Mouse (Mus musculus): Measurements from ENCODE around the gene Diaph2.

Diaph2 gene

DNA sequence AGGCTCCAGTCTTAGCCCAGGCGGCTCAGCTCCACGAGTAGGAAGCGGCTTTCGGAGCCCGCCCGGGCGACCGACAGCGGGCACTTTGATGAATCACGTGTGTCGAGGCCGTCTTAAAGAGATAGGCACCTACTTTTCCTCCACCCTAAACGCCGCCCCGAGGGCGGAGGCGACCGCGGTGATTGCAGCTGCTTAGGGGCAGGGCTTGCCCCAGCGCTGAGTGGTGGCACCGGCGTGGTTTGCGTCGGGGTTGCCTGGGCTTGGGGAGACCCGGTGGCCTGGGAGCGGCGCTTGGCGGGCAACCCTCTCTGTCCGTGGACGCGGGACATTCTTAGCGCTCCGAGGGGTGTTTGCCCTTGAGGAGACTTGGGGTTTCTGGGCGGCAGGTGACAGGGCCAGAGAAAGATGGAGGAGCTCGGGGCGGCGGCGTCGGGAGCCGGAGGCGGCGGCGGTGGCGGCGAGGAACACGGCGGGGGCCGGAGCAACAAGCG lies at the start of gene Diaph2:
Diaph2 (plus strand) TSS at position 172 of the 491 bp plus-strand sequence.
- peak; percentile 62 for DNase-seq (ENCODE audit: low spot score in 2 of 2)

- DNase-seq (ENCODE audit: low spot score in 2 of 2) = no peak
These were observed 47.8 kb upstream of the Diaph2 start for GRCm38 (mm10) chrX:129701634-129702312.

- DNase-seq (ENCODE audit: low spot score in 2 of 2) = no peak
These were observed 39.9 kb upstream of the Diaph2 start for GRCm38 (mm10) chrX:129709656-129710055.

GRCm38 (mm10) chrX:129728717-129729220 lies 20.8 kb upstream of the Diaph2 start:
- DNase-seq (ENCODE audit: low spot score in 2 of 2) = no peak

GRCm38 (mm10) chrX:129736562-129736961 lies 13.0 kb upstream of the Diaph2 start:
- DNase-seq (ENCODE audit: low spot score in 2 of 2) = no peak

DNA sequence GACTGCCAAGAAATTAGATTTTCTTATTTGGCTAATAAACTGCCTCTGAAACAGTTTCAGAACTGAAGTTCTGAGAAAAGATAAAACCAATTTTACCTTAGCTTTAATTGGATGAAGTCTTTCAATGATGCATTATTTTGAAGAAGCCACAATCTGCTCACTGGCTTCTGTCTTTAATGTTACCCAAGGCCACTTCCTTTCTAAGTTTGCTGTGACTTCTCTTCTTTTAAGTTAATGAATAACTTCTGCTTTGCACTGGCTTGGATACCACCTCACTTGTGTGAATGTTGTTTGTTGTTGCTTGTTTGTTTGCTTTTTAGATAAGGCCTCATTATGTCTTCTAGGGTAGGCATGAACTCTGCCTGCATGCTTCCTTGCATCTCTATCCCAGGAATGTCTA lies 10.3 kb upstream of the Diaph2 start:
- DNase-seq (ENCODE audit: low spot score in 2 of 2) = no peak

DNA sequence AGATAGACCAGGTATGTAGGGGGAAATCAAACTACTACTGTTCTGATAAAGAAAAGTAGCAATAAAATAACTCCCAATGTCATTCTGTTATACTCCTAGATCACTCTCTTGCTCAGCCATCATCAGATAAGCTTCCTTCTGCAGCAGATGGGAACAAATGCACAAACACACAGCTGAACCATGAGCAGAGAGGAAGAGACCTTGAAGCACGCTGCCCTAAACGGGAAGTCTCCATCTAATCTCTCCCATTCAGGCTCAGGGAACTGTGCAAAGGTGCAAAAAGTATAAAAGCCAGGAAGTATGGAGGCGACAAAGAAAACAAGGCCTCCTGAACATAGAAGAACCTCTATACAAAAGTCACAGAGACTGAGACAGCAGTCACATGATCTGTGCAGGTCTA lies 6.6 kb upstream of the Diaph2 start:
- no peak for DNase-seq (ENCODE audit: low spot score in 2 of 2)

- no peak for DNase-seq (ENCODE audit: low spot score in 2 of 2)
These were observed 3.6 kb upstream of the Diaph2 start for GRCm38 (mm10) chrX:129745976-129746375.

GRCm38 (mm10) chrX:129749102-129749501 lies 440 bp upstream of the Diaph2 start:
- DNase-seq (ENCODE audit: low spot score in 2 of 2) = no peak

- peak in 1 of 2 experiments; percentile 4 for DNase-seq (ENCODE audit: low spot score in 2 of 2)
These were observed 590 bp downstream of the Diaph2 start for GRCm38 (mm10) chrX:129750094-129750569.

DNA sequence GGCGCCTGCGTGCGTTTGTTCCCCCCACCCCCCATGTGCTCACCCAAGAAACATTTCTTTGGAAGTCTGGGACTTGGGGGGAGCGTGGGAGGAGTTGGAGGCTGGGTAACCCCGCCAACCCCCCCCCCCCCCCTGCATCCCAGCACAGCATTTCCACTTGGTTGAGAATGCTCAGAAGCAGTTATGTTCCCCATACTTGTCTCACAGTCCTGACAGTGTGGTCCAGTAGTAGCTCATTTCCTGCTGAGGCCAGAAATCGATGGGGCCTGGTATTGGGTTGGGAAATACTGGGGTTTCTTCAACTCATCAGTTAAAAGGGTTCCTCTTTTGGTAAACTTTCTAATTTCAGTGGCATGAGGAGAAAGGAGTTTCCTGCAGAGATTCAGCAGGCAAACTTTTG lies 1.1 kb downstream of the Diaph2 start:
- DNase-seq (ENCODE audit: low spot score in 2 of 2) = no peak

- DNase-seq (ENCODE audit: low spot score in 2 of 2) = no peak
These were observed 7.1 kb downstream of the Diaph2 start for GRCm38 (mm10) chrX:129756606-129757005.

- no peak for DNase-seq (ENCODE audit: low spot score in 2 of 2)
These were observed 13.1 kb downstream of the Diaph2 start for GRCm38 (mm10) chrX:129762649-129763048.

DNA sequence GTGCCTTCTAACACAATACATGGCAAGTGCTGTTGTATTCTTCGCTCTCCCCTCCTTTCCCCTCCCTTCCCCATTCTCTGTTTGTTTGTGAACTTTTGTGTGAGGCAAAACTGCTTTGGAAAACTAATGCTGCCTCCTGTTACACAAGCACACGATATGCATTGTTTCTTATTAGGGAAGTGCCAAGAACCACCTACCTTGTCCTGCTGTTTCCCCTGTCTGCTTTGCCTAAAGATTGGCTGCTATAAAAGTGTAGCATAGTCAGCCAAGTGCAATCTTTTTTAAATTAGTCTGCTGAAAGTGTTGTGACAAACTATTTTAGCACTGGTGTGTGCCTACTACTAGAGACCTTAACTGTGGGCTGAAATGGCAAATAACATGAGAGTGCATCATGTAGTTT lies 15.8 kb downstream of the Diaph2 start:
- DNase-seq (ENCODE audit: low spot score in 2 of 2) = peak in 1 of 2 experiments; percentile 50

DNA sequence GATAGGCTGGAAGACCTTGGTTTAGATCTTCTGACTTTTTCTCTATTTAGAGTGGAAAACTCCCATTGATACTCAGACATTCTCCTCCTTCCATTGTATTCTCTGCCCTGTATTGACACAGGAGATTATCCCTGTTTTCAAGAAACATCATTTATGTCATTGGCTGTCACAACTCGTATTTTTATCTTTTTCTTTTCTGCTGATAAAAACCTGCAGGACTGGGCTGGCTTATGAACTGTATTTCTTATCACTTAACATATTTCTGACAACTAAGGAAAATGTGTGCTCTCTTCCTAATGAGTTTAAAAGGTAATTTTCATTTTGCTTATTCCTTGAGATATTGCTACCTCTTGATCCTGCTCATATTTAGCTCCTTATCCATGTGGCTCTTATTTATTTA lies 17.3 kb downstream of the Diaph2 start:
- no peak for DNase-seq (ENCODE audit: low spot score in 2 of 2)

- no peak for DNase-seq (ENCODE audit: low spot score in 2 of 2)
These were observed 21.1 kb downstream of the Diaph2 start for GRCm38 (mm10) chrX:129770625-129771024.

- DNase-seq (ENCODE audit: low spot score in 2 of 2) = peak in 1 of 2 experiments; percentile 4
These were observed 24.2 kb downstream of the Diaph2 start for GRCm38 (mm10) chrX:129773556-129774255.

DNA sequence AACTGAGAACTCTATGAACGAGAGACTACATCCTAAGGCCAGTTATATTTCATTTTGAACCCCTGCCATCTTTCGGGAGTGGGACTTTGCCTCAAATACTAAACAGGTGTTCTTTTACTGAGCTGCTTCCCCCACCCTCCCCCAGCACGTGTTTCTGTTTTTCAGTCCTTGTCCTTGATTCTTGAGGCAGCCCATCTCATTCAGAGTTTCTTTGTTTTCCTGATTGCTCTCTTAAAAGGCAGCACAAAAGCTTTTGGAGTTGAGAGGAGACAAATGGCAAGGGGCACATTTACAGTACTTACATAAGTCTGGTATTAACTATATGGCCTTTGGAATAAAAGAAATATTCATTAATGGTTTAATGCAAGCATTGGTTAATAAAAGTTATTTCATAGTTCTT lies 24.9 kb downstream of the Diaph2 start:
- DNase-seq (ENCODE audit: low spot score in 2 of 2) = no peak

DNA sequence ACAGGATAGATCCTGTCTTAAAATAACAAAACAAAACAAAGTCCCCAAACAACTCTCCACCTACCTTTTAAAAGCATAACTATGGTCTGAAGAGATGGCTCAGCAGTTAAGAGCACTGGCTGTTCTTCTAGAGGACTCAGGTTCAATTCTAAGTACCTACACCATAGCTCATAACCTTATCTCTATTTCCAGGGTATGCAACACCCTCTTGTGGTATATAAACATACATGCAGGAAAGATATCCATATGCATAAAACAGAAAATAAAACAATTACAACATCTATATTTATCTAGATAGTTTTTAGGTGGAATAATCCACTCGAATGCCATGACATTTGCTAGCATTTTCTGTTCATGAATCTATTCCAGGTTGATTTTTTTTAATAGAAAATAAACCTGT lies 27.2 kb downstream of the Diaph2 start:
- DNase-seq (ENCODE audit: low spot score in 2 of 2) = no peak

DNA sequence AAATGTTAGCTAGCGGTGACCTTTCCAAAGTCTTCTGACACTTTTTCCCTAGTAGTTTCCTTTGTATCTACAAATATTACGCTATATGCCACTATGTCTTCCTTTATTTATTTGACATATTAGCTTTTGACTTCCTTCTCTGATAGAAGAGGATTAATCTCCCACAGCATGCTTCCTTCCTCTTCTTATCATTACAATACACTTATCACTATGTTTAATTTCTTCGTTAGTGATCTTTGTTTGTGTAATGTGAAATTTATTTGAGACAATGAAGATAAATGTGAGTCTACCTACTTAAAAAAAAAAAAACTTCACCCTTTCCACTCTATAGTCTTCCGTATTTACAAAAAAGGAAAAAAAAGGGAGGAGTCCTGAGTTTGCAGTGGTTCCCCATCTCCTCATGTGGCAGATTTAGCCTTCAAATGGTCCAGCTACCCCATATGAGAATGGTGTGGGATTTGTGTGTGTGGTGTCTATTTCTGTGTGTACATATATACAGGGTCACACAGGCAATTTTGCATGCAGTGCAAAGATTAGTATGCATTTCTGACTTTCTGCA lies 27.9 kb downstream of the Diaph2 start:
- no peak for DNase-seq (ENCODE audit: low spot score in 2 of 2)

DNA sequence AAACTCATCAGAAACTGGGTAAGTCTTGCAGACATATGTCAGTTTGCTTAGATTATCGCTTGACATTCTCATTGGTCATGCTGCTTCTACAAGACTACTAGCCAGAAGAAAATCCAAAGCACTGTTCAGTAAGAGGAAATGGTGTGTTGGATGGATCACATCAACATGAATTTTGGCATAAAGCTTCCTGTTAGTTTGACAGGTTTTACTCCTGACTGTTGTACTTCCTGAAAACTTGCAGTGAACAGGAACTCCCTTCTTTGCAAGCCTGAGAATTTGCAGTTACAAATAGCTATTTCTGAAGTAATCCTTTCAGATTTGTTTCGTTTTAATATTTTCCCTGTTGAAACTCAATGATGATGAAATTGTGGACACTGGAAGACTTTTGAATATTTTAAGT lies 32.3 kb downstream of the Diaph2 start:
- DNase-seq (ENCODE audit: low spot score in 2 of 2) = no peak

- no peak for DNase-seq (ENCODE audit: low spot score in 2 of 2)
These were observed 34.5 kb downstream of the Diaph2 start for GRCm38 (mm10) chrX:129784062-129784461.

Measured in right cerebral cortex, postnatal 36 days (tissue).